Mouse (Mus musculus) stomach, embryonic 16.5 days (tissue): ENCODE results near the gene Cnn2. TPM values are rescaled to one million over a fixed set of nuclear protein-coding genes. Genes with fewer than 3 reads are reported as not detected.

Experiments used
- ATAC-seq: fragments of 200-750 bp; cut with Nextera tagmentation; 2 replicates; pipeline ENCODE4 v1.8.0; 2017; ENCODE audit warnings: moderate number of reproducible peaks, moderate TSS enrichment; ENCODE audit not compliant: insufficient read depth, low FRiP score
- H3K27ac ChIP-seq: fragments of 300-500 bp; sonication (generic); 2 replicates; pipeline ENCODE4 v1.5.1; 2014; ENCODE audit warnings: low read length
- H3K27me3 ChIP-seq: fragments of 300-500 bp; sonication (generic); 2 replicates; pipeline ENCODE4 v1.6.1; 2014; ENCODE audit warnings: low read length, control low read depth, mixed read lengths; ENCODE audit not compliant: control insufficient read depth, insufficient read depth
- H3K36me3 ChIP-seq: fragments of 300-500 bp; sonication (generic); 2 replicates; pipeline ENCODE4 v1.6.1; 2014; ENCODE audit warnings: low read length; ENCODE audit not compliant: control insufficient read depth, insufficient read depth
- H3K4me1 ChIP-seq: fragments of 300-500 bp; sonication (generic); 2 replicates; pipeline ENCODE4 v1.6.1; 2014; ENCODE audit warnings: low read length, control low read depth, mixed read lengths; ENCODE audit not compliant: control insufficient read depth, insufficient read depth
- H3K4me2 ChIP-seq: fragments of 300-500 bp; sonication (generic); 2 replicates; pipeline ENCODE4 v1.6.1; 2014; ENCODE audit warnings: low read depth, low read length, mixed read lengths
- H3K4me3 ChIP-seq: fragments of 300-500 bp; sonication (generic); replicated peaks from 2 replicates; pipeline ENCODE4 v1.5.1; 2014; ENCODE audit warnings: mild to moderate bottlenecking, low read length
- H3K9ac ChIP-seq: fragments of 300-500 bp; sonication (generic); 2 replicates; pipeline ENCODE4 v1.6.1; 2014; ENCODE audit warnings: low read length
- H3K9me3 ChIP-seq: fragments of 300-500 bp; sonication (generic); replicated peaks from 2 replicates; pipeline ENCODE4 v1.6.1; 2016; ENCODE audit warnings: low read length, control low read depth; ENCODE audit not compliant: control insufficient read depth
- WGBS: fragments of 180-500 bp; shearing (Covaris S2); extraction: QIAGEN DNeasy Blood & Tissue Kit; methylation state at CpG from one replicate; pipeline ENCODE4 v1.1.7; 2014; 5-methylcytosine and 5-hydroxymethylcytosine counted together
- polyA plus RNA-seq: library from polyadenylated mRNA; unstranded; fragments of >200 nt; fragmentation: Nextera tagmentation; extraction: Ambion mirVana; gene quantifications from 2 replicates; pipeline ENCODE4 v1.2.1, GENCODE M21; 2015

The Cnn2 gene
- polyA plus RNA-seq, result 333 and 334 TPM in 2 replicates

- Histone ChIP-seq H3K36me3 (peaks cover 27% of the 10 kb centered on the region), H3K4me1 (peaks cover 29% of the 10 kb centered on the region), H3K4me3 (peak within 1 kb of the TSS; percentile 64), H3K27me3 (no peaks in the 10 kb centered on the region), H3K4me2 (peak within 1 kb of the TSS; percentile 90), H3K9me3 (peaks cover 6% of the 10 kb centered on the region; the same call in 1 of the 2 replicates), H3K27ac (peak within 1 kb of the TSS; percentile 98), H3K9ac (peak within 1 kb of the TSS; percentile 92)
- WGBS, result under 1% methylated on average over 59 of the region's 59 CpGs
- peak; percentile 16; the same call in 1 of the 2 replicates for ATAC-seq
Measured at GRCm38 (mm10) chr10:79988506-79989271, at the start of gene Cnn2. Gene Cnn2, plus strand, starts transcription at chr10:79988584.

- no peak overlapping the region for H3K27ac ChIP-seq
Measured at GRCm38 (mm10) chr10:79940749-79941148, 47.6 kb upstream of the Cnn2 start.

GRCm38 (mm10) chr10:79942988-79943387, 45.4 kb upstream of the Cnn2 start:
- Histone ChIP-seq H3K4me1 (peaks cover 41% of the 10 kb centered on the region), H3K9me3 (no peaks in the 10 kb centered on the region), H3K36me3 (no peaks in the 10 kb centered on the region), H3K4me3 (no peak overlapping the region), H3K4me2 (no peak overlapping the region), H3K27ac (peak overlapping the region; percentile 84), H3K27me3 (no peaks in the 10 kb centered on the region), H3K9ac (no peak overlapping the region)
- no peak for ATAC-seq
- WGBS, result 77% methylated on average over 1 of the region's 1 CpGs

More at GRCm38 (mm10) chr10:79940749-79941148, 47.6 kb upstream of the Cnn2 start:
- Histone ChIP-seq H3K9ac (no peak overlapping the region), H3K4me3 (no peak overlapping the region), H3K36me3 (no peaks in the 10 kb centered on the region), H3K9me3 (no peaks in the 10 kb centered on the region), H3K4me2 (no peak overlapping the region), H3K27me3 (no peaks in the 10 kb centered on the region), H3K4me1 (peaks cover 38% of the 10 kb centered on the region)
- no peak for ATAC-seq
- WGBS, result 57% methylated on average over 7 of the region's 7 CpGs

GRCm38 (mm10) chr10:79943471-79943901, 44.9 kb upstream of the Cnn2 start:
- peak overlapping the region; percentile 45 for H3K9ac ChIP-seq
- H3K27me3 ChIP-seq, result no peaks in the 10 kb centered on the region
- H3K9me3 ChIP-seq, result no peaks in the 10 kb centered on the region
- peaks cover 39% of the 10 kb centered on the region for H3K4me1 ChIP-seq
- ATAC-seq, result peak; percentile 74
- H3K36me3 ChIP-seq, result no peaks in the 10 kb centered on the region
- H3K4me3 ChIP-seq, result no peak overlapping the region
- no peak overlapping the region for H3K4me2 ChIP-seq
- peak overlapping the region; percentile 84 for H3K27ac ChIP-seq
- 52% methylated on average over 9 of the region's 9 CpGs for WGBS

- no peaks in the 10 kb centered on the region for H3K9me3 ChIP-seq
- whole genome bisulfite sequencing, result 29% methylated on average over 16 of the region's 16 CpGs
- H3K36me3 ChIP-seq, result peaks cover 8% of the 10 kb centered on the region; the same call in 1 of the 2 replicates
- H3K9ac ChIP-seq, result peak overlapping the region; percentile 45
- no peaks in the 10 kb centered on the region for H3K27me3 ChIP-seq
- H3K4me1 ChIP-seq, result peaks cover 39% of the 10 kb centered on the region
- H3K4me2 ChIP-seq, result peak overlapping the region; percentile 37
- peak; percentile 69 for ATAC-seq
- no peak overlapping the region for H3K4me3 ChIP-seq
- H3K27ac ChIP-seq, result peak overlapping the region; percentile 84
Measured at GRCm38 (mm10) chr10:79945507-79946234, 42.7 kb upstream of the Cnn2 start.

- Histone ChIP-seq H3K9me3 (no peaks in the 10 kb centered on the region), H3K4me3 (0 out of 2 replicates have a peak overlapping the region, but pooled peaks have one; percentile 12), H3K27me3 (no peaks in the 10 kb centered on the region), H3K4me2 (peak overlapping the region; percentile 37), H3K4me1 (peaks cover 39% of the 10 kb centered on the region), H3K27ac (peak overlapping the region; percentile 84), H3K36me3 (peaks cover 11% of the 10 kb centered on the region), H3K9ac (peak overlapping the region; percentile 45)
- 0 out of 2 replicates have a peak, but pooled peaks have one; percentile 23 for ATAC-seq
- 20% methylated on average over 7 of the region's 7 CpGs for WGBS
Measured at GRCm38 (mm10) chr10:79946752-79947322, 41.5 kb upstream of the Cnn2 start.

- peak overlapping the region; percentile 37 for H3K4me2 ChIP-seq
- H3K4me1 ChIP-seq, result peaks cover 39% of the 10 kb centered on the region
- H3K9me3 ChIP-seq, result no peaks in the 10 kb centered on the region
- 58% methylated on average over 6 of the region's 6 CpGs for WGBS
- no peak for ATAC-seq
- H3K4me3 ChIP-seq, result no peak overlapping the region; the same call in 1 of the 2 replicates
- H3K27ac ChIP-seq, result peak overlapping the region; percentile 84; the same call in 1 of the 2 replicates
- peaks cover 11% of the 10 kb centered on the region for H3K36me3 ChIP-seq
- peak overlapping the region; percentile 45; the same call in 1 of the 2 replicates for H3K9ac ChIP-seq
- H3K27me3 ChIP-seq, result no peaks in the 10 kb centered on the region
Measured at GRCm38 (mm10) chr10:79947502-79947901, 40.9 kb upstream of the Cnn2 start.

GRCm38 (mm10) chr10:79949873-79950272, 38.5 kb upstream of the Cnn2 start:
- no peak for ATAC-seq
- no peak overlapping the region for H3K27ac ChIP-seq
- peaks cover 11% of the 10 kb centered on the region for H3K36me3 ChIP-seq
- H3K9ac ChIP-seq, result no peak overlapping the region
- 76% methylated on average over 4 of the region's 4 CpGs for WGBS
- H3K9me3 ChIP-seq, result no peaks in the 10 kb centered on the region
- H3K4me3 ChIP-seq, result no peak overlapping the region
- peaks cover 25% of the 10 kb centered on the region for H3K4me1 ChIP-seq
- H3K27me3 ChIP-seq, result no peaks in the 10 kb centered on the region
- H3K4me2 ChIP-seq, result no peak overlapping the region
